Mouse (Mus musculus): ENCODE measurements around the gene Nlrp14. TPM values are rescaled to one million over a fixed set of nuclear protein-coding genes. Genes with fewer than 3 reads are reported as not detected.

The Nlrp14 gene
- total and polyA plus RNA-seq, 2 experiments, result not detected

DNA sequence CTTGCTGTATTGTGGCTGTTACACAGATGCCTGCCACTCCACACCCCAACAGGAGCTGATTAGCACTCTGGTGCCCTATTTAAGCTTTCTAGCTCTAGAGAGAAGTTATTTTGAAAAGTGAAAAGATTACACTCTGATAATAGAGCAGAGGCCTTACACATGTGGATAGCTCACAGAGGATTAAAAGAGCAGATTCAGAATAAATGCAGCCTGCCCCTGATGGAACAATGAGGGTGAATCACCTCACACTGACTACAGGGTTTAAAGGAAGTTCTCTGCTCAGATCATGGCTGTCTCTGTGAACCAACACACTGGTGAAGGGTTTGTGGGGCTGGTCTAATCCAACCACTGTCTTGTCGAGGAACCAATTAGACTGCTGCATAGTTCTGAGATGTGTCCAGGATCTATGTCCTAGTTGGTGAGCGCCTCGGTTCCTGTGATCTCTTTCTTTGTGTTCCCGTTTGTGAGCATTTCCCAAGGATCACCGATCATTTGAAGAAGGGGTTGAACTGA is 74.6 kb downstream of the Nlrp14 start:
- H3K4me3 ChIP-seq (ENCODE audit: insufficient read depth, low read depth, low read length), result no peak overlapping the region
- H3K4me1 ChIP-seq (ENCODE audit: control insufficient read depth, insufficient read depth, low read length), result no peaks in the 10 kb centered on the region
- no peak overlapping the region for H3K27ac ChIP-seq (replicated peaks; ENCODE audit: insufficient read depth, low read depth, low read length)
- no peak for DNase-seq (ENCODE audit: extremely low read depth, low read depth, low spot score)
- WGBS, result 79% methylated on average over 5 of the region's 5 CpGs
- H3K79me2 ChIP-seq (ENCODE audit: control insufficient read depth, insufficient read depth, low read length), result no peaks in the 10 kb centered on the region
- H3K36me3 ChIP-seq (ENCODE audit: control insufficient read depth, insufficient read depth, low read length), result no peaks in the 10 kb centered on the region
- H3K9ac ChIP-seq (ENCODE audit: low read depth, low read length), result no peak overlapping the region
- TF ChIP-seq POLR2A (IDR thresholded peaks at IDR 0.05; ENCODE audit: extremely low read depth, insufficient read depth, low read length), result no peak
- TF ChIP-seq CTCF (IDR thresholded peaks at IDR 0.05; ENCODE audit: low read depth, low read length), result no peak
- H3K27me3 ChIP-seq (ENCODE audit: control insufficient read depth, insufficient read depth, low read length), result no peaks in the 10 kb centered on the region

Other genes starting within 250 kb of the Nlrp14 start
- not detected in 2 replicates for gene Olfr709-ps1, start 234.8 kb upstream of the Nlrp14 start, total RNA-seq (2014; rRNA removed)
- not detected in 2 replicates for gene Olfr709-ps1, start 234.8 kb upstream of the Nlrp14 start, polyA plus RNA-seq (2012; rRNA removed)
- not detected in 2 replicates for gene Olfr710, start 218.7 kb upstream of the Nlrp14 start, total RNA-seq (2014; rRNA removed)
- gene Olfr710, start 218.7 kb upstream of the Nlrp14 start, polyA plus RNA-seq (2012; rRNA removed), result not detected in 2 replicates
- gene Olfr6, start 203.1 kb upstream of the Nlrp14 start, total RNA-seq (2014; rRNA removed), result not detected in 2 replicates
- not detected in 2 replicates for gene Olfr6, start 203.1 kb upstream of the Nlrp14 start, polyA plus RNA-seq (2012; rRNA removed)
- not detected in 2 replicates for gene Olfr711, start 191.5 kb upstream of the Nlrp14 start, total RNA-seq (2014; rRNA removed)
- not detected in 2 replicates for gene Olfr711, start 191.5 kb upstream of the Nlrp14 start, polyA plus RNA-seq (2012; rRNA removed)
- not detected in 2 replicates for gene Olfr2, start 160.9 kb upstream of the Nlrp14 start, total RNA-seq (2014; rRNA removed)
- not detected in 2 replicates for gene Olfr2, start 160.9 kb upstream of the Nlrp14 start, polyA plus RNA-seq (2012; rRNA removed)
- not detected in 2 replicates for gene Olfr713, start 135.8 kb upstream of the Nlrp14 start, total RNA-seq (2014; rRNA removed)
- gene Olfr713, start 135.8 kb upstream of the Nlrp14 start, polyA plus RNA-seq (2012; rRNA removed), result not detected in 2 replicates
- gene Olfr714, start 96.0 kb upstream of the Nlrp14 start, total RNA-seq (2014; rRNA removed), result not detected in 2 replicates
- gene Olfr714, start 96.0 kb upstream of the Nlrp14 start, polyA plus RNA-seq (2012; rRNA removed), result not detected in 2 replicates
- not detected in 2 replicates for gene Olfr17, start 73.8 kb upstream of the Nlrp14 start, total RNA-seq (2014; rRNA removed)
- gene Olfr17, start 73.8 kb upstream of the Nlrp14 start, polyA plus RNA-seq (2012; rRNA removed), result not detected in 2 replicates
- gene Olfr715b, start 56.6 kb upstream of the Nlrp14 start, total RNA-seq (2014; rRNA removed), result not detected in 2 replicates
- not detected in 2 replicates for gene Olfr715b, start 56.6 kb upstream of the Nlrp14 start, polyA plus RNA-seq (2012; rRNA removed)
- gene Olfr715, start 35.9 kb upstream of the Nlrp14 start, total RNA-seq (2014; rRNA removed), result not detected in 2 replicates
- not detected in 2 replicates for gene Olfr715, start 35.9 kb upstream of the Nlrp14 start, polyA plus RNA-seq (2012; rRNA removed)
- gene Olfr716, start 28.7 kb upstream of the Nlrp14 start, total RNA-seq (2014; rRNA removed), result not detected in 2 replicates
- gene Olfr716, start 28.7 kb upstream of the Nlrp14 start, polyA plus RNA-seq (2012; rRNA removed), result not detected in 2 replicates
- not detected in 2 replicates for gene Rbmxl2, start 42.5 kb downstream of the Nlrp14 start, total RNA-seq (2014; rRNA removed)
- not detected in 2 replicates for gene Rbmxl2, start 42.5 kb downstream of the Nlrp14 start, polyA plus RNA-seq (2012; rRNA removed)
- gene Syt9, start 203.7 kb downstream of the Nlrp14 start, total RNA-seq (2014; rRNA removed), result 0.28 and 0.74 TPM in 2 replicates
- 0.45 and 0.47 TPM in 2 replicates for gene Syt9, start 203.7 kb downstream of the Nlrp14 start, polyA plus RNA-seq (2012; rRNA removed)

All from liver, adult 2 months (tissue).